Mouse (Mus musculus) lung, postnatal 14 days (tissue): Measurements from ENCODE around the gene Rab37.

ENCODE experiments used
- DNase-seq: peaks from one replicate; pipeline ENCODE4 v3.0.0; 2021

The Rab37 gene

DNA sequence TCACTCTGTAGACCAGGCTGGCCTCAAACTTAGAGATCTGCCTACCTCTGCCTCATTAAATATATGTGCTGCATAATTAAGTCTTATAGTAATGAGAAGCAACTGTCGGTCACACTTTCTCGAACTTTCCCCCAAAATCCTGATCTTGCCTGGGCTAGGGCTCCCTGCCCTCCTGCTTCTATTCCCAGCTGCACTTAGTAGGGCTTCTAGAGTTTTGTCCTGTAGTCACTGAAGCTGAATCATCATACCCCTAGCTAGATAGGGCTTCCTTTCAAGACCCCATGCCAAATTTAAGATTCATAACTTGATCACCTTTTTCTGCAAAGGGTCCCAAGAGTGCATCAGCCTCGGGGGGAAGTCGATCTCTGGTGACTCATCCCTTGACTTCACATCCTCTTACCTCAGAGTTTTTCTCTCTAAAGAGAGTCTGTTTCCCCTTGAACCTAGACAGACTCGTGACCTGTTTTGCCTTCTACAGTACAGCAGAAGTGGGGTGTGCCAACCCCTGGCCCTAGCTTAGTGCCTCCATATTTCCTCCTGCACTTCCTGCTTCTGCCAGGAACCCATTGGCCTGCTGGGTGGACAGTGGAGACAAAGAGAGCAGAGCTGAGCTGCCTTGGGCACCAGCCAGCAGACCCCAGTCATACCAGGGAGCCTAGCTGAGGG lies 47.5 kb downstream of the Rab37 start:
- DNase-seq = no peak

DNA sequence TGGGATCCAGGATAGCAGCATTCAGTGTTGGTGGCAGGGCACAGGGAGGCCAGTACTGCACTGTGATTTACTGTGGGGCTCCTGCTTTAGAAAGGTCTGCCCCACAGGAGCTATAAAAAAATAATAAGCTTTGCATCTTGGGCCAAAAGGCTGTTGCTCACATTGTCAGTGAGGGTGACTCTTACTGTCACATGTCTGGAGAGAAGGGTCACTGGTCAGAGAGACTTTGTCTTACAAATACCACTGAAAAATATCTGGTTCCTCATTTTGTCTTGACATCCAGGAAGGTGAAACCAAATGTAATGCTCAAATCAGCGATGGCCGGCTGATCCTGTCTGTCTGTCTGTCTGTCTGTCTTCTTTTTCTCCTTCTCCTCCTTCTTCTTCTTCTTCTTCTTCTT lies 50.7 kb downstream of the Rab37 start:
- DNase-seq = no peak

DNA sequence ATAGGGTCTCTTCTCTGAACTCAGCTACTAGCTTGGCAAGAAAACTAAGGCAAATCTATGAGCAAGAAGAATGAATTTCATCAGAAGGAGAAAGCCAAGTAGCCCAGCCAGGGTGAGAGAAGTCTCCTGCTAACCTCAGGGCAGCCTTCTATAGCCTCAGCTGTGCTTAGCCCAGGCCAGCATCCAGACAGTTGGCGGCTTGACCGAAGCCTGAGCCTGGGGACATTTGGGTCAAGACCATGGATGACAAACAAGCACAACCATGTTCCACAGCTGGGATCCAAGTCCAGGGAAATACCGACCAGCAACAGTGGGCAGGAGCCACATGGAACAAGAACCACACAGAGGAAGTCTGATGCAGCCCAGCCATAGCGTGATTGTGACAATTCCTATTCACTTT lies 56.6 kb downstream of the Rab37 start:
- DNase-seq = no peak

DNA sequence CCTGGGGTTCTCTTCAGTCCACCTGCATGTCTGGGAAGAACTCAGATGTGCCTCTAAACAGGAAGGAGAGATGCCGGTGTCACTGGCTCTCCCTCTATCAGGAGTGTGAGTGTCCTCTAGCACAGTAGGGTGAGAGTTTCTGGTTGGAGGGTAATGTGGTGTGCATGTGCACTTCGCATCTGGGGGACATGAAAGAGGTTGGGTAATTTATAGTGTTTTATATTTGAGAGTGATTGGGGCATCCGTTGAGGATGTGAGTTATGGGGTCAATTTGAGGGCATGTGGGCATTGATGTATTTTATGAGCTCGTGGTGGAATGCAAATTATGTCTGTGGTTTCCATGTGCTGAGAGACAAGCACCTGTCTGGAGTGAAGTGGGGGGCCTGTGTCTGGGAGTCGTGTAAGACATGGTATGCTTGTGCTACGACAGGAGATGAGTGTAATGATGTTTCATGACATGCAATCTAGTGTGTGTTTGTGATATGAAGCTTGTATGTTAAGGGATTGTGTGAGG lies 59.6 kb downstream of the Rab37 start:
- no peak for DNase-seq

DNA sequence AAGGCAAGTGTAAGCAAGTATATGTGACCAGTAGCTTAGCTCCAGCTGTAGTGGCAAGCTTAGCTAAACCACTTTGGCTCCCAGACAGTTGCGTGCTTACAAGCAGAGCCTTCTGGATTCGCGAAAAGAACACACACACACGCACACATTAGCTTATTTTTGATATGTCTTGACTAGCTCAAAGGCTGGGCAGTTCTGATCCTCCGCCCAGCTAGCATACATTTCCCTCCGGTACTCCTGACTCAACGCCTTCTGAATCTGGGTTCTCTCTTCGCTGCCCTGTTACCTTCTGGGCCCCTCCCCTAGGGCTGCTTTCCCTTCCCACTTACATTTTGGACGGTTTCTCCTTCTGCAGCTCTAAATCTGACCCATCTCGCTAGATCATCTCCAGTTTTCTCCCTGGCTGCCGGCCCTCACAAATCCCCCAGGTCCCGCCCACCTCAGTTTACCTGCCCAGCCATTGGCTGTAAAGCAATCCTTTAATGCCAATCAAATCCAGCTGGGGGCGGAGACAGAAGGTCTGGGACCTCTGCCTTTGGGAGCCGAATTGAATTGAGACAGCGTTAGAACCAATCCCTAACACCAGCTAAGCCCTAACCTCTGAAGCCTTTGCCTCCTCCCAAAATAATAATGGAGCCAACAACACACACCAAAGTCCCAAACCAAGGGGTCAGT lies 60.7 kb downstream of the Rab37 start:
- DNase-seq = peak; percentile 73

DNA sequence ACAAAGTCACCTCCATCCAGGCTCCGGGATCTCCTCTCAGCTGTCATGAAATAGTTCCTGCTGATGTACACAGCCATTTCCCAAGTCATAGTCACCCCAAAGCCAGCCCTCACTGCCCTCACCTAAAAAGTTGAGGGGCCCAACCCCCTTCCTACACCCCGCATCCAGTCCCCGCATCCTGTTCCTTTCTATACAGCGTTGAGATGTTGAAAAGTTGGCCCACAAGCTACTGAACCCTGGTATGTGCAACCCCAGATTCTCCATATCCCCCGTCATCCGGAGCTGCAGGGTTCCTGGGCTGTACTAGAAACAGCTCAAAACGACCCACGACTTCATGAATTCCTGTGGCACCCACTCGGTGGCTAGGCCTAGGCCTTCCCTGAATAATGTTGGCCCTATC lies 61.9 kb downstream of the Rab37 start:
- DNase-seq = no peak

DNA sequence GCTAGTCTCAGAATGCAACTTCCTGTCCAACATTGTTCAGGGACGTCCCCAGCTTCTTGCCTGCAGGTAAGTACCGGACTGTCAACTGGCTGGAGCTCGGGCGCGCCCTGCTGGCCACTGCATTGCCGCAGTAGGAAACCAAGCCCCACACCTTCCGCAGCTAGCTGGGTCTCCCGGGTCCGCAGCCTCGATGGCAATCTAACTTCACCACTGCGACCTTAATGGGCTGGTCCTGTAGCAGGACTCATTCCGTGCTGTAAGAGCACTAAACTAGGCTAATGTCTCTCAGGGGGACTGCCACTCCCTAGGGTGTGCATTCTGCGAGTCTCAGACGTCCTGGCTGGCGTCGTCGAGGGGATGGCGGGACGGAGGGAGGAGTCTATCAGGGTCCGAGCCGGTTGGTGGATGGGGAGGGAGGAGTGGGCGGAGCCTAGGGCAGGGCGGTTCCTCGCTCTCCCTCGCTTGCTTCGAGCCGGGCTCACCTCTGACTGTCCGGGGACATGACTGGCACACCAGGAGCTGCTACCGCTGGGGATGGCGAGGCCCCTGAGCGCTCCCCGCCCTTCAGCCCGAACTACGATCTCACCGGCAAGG lies 62.6 kb downstream of the Rab37 start:
- DNase-seq = peak; percentile 85

DNA sequence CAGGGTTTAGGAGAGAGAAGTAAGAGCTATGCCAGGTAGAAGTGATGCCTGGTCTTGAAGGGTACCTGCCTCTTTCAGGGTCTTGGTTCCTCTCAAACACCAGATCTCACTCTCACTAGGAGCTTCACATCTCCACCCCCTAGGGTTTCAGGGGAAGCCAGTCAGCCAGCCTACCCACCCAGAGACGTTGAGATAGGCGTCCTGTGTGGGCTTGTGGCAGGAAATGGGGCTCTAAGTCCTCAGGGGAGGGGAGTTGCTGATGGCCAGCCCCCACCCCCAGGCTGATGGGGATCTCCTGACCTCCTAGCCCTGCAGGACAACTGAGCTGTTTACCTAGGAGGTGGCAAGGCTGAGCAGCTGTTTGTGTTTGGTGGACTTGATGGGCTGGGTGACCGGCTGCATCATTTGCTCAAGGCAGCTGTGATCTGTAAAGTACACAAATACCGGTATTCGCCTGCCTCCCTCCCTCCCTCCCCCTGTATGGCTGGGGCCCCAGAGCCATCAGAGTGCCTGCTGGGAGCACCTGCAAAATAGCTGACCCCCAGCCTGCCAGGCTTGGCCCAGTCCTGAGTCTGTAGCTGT lies 63.9 kb downstream of the Rab37 start:
- DNase-seq = no peak

DNA sequence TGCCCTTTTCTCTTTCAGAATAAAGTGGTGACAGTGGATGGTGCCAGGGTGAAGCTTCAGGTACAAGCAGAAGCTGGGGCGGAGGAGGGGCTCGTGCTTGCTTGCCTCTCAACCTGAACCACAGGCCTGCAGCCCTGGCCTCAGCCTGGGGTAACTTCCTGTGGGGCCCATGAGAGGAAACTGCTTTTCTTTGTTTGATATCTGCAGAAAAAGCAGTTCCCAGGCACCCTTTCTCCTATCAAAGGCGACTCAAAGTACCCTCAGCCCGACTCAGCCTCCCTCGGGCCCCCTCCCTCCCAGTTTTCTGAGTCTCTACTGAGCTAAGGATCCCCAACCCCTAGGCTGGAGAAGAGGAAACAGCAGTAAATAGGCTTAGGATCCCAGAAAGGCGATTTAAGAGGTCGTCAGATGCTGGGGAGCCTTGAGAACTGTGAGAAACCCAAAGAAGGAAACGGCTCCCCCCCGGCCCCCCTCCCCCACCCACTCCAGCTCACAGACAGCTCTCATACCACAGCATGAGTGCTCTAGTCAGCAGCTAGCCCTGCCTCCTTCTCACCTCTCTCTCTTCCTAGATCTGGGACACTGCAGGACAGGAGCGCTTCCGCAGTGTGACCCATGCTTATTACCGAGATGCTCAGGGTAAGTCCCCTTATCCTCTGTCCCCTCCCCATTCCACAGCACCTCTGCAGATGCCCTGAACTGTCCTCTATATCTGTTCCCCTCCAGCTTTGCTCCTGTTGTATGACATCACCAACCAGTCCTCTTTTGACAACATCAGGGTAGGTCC lies 66.9 kb downstream of the Rab37 start:
- DNase-seq = no peak

DNA sequence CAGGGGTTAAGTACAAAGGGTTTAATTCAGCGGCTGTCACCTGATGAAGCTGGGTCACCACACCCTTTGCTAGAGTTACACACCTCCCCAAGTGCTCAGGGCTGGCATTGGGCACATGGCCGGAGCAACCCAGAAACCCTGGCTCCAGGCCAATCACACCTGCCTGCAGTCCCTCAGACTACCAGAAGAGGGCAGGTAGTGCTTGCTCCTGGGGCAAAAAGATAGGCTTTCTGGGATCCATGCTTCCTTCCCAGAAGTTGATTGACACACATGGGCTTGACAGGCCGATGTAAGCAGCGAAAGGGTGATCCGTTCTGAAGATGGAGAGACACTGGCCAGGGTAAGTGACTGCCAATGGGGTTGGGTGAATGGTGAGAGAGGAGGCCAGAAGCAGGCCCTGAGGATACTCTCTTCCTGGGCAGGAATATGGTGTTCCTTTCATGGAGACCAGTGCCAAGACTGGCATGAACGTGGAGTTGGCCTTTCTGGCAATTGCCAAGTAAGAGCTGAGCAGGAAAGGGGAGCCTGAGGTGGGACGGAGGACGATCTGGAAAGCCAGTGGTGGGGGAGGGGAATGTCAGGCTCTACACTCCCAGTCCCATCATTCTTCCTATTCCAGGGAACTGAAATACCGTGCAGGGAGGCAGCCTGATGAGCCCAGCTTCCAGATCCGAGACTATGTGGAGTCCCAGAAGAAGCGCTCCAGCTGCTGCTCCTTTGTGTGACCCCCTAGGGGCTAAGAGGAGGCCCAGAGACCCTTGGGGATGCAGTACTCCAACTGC lies 69.0 kb downstream of the Rab37 start:
- DNase-seq = peak; percentile 88

DNA sequence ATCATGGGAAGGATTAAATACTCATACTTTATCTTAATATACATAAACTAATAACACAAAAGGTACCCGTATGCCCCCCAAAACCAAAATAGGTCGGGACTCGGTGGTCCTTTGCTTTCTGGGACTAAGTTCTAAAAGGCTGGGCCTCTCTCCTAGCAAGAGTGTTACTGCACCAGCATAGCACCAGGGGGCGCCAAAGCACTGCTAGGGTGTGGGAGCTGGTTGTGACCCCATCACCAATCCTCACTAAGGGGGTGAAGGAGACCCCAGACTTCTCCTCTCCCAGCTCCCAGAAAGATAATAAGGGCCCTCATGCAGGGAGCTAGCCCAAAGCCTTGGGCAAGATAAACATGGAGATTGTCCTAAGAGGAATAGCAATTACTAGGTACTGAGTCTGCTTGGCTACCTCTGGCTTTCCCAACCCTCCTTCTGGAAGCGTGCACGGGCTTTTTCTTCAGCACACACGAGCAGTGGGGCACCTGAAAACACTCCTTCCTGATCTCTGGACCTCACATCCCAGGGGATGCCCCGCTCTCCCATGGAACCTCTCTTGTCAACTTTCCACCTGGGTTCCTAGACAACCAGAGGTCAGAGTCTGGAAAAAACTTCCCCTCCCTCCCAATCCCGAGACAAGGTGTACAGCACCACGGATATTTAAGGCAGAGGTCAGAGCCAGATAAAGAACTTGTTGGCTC lies 69.8 kb downstream of the Rab37 start:
- DNase-seq = peak; percentile 88

DNA sequence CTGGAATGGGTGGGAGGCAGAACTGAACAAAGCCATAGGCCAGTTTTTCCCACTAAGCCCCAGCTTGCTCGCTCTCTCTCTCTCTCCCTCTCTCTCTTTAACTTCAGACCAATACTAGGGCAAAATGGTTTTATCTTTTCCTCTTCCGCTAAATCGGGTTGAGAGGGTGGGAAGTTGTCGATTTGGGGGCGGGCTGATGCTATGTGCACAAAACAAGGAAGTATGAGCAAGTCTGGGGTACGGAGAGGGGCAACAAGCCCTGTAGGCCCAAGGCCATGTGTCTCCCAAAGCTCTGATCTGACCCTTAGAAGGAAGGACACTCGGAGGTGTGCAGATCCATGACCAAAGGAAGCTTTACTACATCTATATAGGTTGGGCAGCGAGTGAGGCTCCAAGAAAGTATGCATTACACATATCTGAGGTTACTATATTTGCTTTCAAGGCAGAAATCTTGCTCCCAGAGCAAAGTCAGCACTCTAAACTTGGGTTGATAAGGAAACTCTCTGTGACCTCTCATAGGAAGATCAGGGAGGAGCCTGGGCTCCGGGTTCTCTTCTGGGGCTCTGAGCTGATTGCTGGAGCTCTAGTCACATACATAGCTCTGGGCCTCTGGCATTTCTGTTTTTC lies 70.5 kb downstream of the Rab37 start:
- no peak for DNase-seq

DNA sequence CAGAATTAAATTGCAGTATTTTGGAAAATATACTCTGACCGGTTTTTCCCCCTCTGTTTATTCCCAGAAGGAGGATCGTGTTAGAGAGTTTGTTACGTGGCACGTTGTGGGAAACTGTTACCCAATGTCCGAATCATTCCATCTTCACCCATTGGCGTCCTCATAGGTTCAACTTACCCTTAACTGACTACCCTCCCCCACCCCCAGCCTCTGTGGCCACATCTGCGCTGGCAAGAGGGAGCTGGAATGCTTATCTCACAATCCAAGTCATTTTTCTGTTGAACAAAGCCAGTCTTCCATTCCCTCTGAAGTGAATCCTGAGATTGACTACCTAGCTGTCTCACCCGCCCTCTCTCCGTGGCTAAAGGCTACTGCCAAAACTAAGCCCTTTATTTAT lies 71.0 kb downstream of the Rab37 start:
- no peak for DNase-seq

DNA sequence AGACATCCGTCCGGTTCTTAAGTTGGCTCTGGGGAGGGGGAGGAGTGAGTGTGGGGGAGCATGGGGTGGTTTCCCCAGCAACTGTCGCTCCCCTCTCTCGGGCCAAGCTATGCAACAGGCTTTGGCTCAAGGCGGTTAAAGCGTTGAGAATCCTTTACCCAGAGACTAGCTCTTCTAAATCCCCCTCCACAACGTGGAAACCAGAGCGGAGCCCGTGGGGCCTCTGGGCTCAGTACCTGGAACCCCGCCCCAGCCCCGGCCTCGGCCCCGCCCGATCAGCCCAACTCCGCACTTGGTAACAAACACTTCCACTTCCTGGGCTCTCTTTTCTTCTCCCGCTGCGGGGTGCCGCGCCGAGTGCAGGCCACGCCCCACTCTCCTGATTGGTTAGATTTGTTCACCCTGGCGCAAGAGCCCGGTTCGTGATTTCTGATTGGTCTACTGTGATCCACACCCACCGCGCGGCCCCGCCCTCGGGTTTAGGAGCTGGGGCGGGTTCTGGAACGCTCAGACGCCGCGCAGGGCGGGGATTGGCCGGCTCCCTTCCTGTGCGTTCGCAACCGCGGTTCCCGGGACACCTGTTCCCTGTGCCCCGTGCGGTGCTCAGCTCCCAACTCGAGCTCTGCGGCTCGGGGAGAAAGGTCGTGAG lies 71.7 kb downstream of the Rab37 start, which contains the start of gene Slc9a3r1:
TSS of gene Slc9a3r1 (plus strand) at position 510 of the 649 bp plus-strand sequence.
- peak; percentile 98 for DNase-seq

DNA sequence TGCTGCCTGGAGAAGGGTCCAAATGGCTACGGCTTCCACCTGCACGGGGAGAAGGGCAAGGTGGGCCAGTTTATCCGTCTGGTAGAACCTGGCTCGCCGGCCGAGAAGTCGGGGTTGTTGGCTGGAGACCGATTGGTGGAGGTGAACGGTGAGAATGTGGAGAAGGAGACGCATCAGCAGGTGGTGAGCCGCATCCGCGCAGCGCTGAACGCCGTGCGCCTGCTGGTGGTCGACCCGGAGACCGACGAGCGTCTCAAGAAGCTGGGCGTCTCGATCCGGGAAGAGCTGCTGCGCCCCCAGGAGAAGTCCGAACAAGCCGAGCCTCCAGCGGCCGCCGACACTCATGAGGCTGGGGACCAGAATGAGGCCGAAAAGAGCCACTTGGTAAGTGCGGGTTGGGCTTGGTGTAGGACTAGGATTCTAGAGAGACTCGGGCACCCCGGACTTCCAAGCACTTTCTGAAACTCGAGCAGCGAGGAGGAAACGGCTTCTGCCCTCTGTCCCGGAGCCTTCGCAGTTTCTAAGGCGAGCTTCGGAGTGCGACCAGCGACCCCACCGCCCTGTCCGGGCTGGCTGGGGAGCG lies 72.4 kb downstream of the Rab37 start:
- peak; percentile 48 for DNase-seq

DNA sequence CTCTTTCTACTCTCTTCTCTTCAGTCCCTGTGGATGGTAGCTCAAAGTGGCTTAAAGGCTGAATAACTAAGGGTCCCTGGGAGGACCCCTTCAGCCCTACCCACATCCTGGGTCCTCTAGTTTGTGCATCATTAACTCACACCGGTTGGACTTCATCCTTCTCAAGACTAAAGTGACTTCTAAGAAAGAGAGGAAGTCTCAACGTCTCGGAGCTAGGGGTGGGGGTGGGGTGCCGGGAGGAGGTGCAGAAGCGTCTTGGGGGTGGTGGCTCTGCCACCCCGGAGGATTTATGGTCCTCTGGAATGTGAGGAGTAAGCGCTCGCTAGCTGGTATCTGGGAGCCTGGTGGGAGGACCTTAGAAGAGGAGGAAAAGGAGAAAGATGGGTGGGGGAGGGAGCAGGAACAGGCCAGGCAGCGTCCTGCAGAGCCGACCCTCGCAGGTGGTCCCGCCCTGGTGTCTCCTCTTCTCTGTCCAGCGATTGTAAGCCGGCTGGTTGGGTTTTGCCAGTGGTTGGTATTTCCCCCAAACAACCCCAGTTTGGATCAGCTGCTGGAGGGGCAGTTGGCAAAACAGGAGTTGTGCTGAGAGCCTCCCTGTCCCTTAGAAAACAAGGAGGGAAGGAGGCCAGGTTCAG lies 73.2 kb downstream of the Rab37 start:
- DNase-seq = no peak

DNA sequence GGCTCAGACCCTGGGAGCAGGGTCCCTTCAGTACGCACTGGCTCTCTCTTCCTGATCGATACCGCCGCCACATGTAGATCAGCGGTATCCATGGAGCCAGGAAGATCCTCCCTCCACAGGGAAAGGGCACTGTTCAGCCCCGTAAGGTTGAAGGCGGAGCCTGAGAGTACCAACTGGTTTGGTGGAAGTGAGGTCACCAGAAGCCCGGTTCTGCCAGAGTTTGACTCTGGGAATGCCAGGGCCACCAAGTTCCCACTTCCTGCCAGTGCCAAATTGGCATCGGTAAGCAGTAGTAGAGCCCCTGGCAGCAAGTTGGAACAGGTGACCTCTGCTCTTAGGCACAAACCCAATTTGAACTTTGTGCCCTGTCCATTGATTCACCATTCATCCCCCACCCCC lies 73.7 kb downstream of the Rab37 start:
- DNase-seq = peak; percentile 38

DNA sequence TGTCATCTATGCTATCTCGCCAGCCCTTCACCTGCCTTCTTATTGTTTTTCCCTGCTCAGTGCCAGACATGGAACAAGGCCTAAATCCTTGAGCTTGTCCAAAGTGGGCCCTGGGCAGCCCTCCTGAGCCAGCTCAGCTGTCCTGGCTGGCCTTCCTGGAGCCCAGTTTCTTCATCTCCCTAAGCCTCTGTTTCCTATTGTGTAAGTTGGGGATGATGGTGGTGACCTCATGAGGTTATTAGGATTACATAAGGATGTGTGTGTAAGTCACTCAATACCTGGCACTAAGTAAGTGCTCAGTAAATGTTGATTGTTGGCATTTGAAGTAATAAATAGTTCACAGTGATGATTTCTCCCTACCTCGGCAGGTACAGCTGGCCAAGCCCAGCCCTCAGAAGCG lies 75.5 kb downstream of the Rab37 start:
- DNase-seq = no peak

DNA sequence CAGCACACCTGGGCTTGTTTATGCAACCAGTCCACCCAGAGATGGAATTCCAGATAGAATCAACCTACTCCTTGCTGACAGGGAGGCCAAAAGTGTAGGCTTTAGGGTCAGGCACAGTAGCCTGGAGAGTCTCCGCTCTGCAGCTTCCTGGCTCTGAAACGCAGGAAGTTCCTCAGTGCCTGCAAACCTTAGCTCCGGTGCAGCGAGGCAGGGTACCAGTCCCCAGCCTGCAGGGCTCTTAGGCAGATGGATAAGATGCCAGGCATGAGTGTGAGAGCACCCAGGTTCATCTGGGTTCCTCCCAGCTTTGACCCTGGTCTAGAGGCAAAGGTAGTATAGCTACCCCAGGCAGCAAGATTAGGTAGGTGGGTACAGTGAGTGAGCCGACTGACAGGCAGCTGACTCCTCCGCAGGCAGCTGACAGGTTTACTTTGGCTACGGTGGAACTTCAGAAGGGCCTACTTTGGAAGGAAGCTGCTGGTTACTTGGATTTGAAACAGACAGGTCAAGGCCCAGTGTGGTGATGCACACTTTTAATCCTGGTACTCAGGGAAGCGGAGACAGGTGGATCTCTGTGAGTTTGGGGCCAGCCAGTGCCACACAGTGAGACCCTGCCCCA lies 76.5 kb downstream of the Rab37 start:
- DNase-seq = no peak
